Mouse (Mus musculus) B cell, adult 2 months (primary cell): ENCODE measurements at regions not wholly inside any gene's neighbourhood (a gene's known extent, or its start where the extent isn't known, plus 50 kb on each side); places are given as distances from the start of the nearest gene placed in this dataset.
A peak's percentile ranks its signal among the peaks of the same experiment; 100 is the strongest.

Source experiments
- DNase-seq, 2 experiments: peaks; one replicate each; pipeline ENCODE4 v3.0.0; 2022

GRCm38 (mm10) chr2:106256012-106256411 is 252.7 kb upstream of the Dnajc24 start:
- no peak for DNase-seq

GRCm38 (mm10) chr2:106234358-106234757 is 231.0 kb upstream of the Dnajc24 start:
- no peak for DNase-seq

DNA sequence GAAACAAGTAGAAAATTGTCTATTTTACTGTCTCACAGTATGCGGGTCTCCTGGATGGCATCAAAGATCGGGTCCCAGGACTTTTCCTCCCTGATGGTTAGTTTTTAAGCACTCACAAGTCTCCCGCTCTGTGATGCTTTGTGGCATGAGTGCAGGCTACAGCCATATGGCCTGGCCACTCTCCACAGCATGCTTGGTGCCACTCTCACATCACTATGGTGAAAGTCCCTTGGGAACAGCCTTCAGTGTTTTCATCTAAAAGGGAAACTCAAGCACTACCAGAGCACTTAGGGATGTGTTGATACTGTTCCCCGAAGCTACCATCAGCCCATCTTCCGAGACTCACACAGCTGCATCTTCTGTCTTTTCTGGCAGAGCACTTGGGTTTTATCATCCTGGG is 227.8 kb upstream of the Dnajc24 start:
- DNase-seq: no peak

GRCm38 (mm10) chr2:106230021-106230420 is 226.7 kb upstream of the Dnajc24 start:
- DNase-seq: no peak

DNA sequence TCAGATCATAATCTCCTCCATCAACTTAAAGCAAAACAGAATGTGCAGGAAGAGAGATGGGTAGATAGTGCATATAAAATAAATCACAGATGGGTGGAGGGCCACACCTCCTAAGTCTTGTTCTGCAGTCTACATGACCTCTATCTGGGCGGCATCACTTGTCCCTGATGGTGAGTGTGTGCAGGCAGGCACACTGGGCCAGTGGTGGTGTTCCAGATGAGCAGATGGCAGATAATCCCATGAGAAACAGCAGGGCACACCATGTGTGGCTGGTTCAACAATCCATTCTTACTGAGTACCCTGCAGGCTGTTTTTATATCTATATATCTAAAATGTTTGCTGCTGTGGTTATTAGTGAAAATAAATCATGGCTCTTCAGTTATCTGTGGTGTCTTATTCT is 224.9 kb upstream of the Dnajc24 start:
- no peak for DNase-seq

GRCm38 (mm10) chr2:106216169-106216568 is 212.8 kb upstream of the Dnajc24 start:
- DNase-seq: no peak

- DNase-seq: no peak
Measured at GRCm38 (mm10) chr2:106213740-106214139, 210.4 kb upstream of the Dnajc24 start.

DNA sequence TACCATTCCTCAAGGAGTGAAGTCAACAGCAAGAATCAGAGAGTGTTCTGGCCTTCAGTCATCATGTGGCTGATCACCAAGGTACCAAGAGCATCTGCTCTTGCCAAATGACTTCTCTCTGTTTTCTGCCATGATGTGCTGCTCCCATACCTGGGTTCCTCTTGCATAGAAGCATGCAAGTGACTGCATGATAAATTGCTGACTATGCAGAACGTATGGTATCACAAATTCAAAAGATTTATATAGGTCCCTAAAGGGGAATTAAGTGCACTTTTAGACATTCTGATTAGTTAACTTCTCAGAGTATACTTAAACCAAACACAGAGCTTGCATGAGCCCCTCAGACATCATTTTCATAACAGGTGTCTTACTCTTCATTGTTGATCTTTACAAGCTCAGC is 207.4 kb upstream of the Dnajc24 start:
- DNase-seq: no peak

GRCm38 (mm10) chr2:106208767-106209250 is 205.5 kb upstream of the Dnajc24 start:
- DNase-seq: no peak

DNA sequence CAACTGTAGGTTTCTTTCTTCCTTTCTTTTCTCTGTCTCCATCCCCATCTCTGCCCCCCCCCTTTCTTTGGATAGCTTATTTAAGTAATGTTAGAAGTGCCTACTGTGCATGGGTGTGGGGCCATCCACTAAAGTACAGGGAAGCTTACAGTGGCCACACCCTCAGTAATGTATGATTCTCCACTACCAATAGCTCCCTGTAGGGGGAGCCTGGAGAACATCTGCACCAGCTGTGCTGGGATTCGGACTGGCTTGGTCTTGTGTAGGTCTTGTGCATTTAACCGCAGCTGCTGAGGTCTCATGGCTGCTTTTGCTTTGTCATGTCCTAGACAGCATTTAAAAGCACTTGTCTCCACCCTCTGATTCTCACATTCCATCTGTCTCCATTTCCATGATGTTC is 196.8 kb upstream of the Dnajc24 start:
- no peak for DNase-seq

GRCm38 (mm10) chr2:106195170-106195569 is 191.8 kb upstream of the Dnajc24 start:
- DNase-seq: no peak

GRCm38 (mm10) chr2:106194369-106195023 is 191.1 kb upstream of the Dnajc24 start:
- DNase-seq: peak in 1 of 2 experiments; percentile 1

- DNase-seq: no peak
Measured at GRCm38 (mm10) chr2:106193889-106194347, 190.6 kb upstream of the Dnajc24 start.

DNA sequence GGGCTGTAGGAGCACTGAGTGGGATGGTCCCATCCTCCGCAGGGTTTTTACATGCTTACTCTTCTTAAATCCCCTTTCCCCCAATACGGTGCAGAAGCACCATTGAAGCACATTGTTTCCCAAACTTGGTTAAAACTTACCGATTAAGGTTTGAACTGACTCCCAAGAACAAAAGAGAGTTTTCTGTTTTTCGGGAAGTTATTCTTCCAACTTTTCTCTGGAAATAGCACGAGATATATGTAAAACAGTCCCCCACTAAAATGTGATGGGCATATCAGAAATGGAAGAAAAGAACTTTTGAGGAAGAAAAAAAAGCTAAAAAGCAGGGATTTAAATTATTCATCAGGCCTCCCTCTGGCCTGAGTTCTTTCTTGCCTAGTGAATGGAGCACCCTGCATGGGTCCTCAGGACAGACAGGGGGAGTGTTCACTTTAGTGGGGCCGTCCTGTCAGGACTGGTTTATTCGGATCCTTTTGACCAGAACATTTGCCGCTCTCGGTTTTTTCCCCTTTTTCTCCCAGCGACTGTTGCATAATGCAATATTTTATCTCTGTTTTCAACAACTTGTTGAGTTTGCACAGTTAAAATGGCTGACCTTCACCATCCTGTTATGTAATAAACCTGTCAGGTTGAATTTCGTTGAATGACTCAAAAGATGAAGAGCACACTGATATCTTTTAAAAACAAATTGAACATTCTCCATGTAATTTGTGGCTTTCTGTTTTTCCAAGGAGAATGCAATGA is 187.4 kb upstream of the Dnajc24 start:
- no peak for DNase-seq

DNA sequence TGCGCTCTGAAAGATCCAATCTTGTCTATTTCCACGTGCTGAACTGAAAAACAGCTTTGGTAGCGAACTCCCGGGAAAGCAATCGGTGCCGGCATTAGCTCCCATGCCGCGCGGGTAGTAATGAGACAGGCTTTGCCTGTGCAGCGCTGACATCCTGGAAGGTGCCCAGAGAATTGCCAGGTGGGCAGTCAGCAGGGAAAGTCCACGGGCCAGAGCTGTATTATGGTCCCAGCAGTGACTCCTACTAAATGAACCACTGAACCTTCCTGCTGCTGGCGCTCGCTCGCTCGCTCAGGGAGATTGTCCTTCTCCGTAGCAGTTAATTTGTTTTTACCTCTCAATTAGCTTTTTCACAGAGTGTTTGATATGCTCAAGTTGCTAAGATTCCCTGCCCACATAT is 180.3 kb upstream of the Dnajc24 start:
- DNase-seq: no peak

GRCm38 (mm10) chr2:106182051-106182450 is 178.7 kb upstream of the Dnajc24 start:
- DNase-seq: no peak

GRCm38 (mm10) chr2:106162681-106163080 is 159.3 kb upstream of the Dnajc24 start:
- no peak for DNase-seq

- no peak for DNase-seq
Measured at GRCm38 (mm10) chr2:106161877-106162276, 158.5 kb upstream of the Dnajc24 start.

GRCm38 (mm10) chr2:106149701-106150100 is 146.4 kb upstream of the Dnajc24 start:
- no peak for DNase-seq

DNA sequence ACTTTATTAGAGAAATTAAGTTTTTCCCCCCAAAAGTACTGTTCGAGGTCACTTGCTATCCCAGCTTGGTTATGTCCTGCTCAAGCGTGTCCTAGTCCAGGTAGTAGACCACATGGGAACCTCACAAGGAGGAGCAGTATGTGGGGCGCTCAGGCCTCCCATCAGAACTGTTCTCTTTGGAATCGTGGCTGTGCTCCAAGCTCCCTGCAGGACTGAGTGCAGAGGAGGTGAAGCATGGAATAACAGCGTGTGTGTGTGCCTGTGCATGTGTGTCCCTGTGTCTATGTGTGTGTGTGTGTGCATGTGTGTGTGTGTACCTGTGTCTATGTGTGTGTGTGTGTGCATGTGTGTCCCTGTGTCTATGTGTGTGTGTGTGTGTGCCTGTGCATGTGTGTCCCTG is 137.6 kb upstream of the Dnajc24 start:
- no peak for DNase-seq

DNA sequence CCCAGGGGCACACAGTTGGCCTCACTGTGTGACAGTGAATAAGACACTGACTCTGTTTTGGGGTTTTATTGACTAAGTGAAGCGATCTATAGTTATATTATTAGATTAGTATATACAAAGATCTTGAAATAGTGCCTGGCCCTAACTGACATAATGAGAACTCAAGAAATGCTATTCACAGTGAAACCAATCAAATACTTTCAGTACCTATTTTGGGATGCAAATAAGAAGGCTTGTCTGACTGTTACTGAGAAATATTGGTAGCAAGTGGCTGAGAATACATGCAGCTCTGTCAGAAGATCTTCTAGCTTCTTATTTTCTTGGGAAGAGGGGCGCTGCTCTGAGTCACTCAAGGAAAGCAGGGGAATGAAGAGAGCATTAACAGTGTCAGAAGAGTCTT is 97.7 kb upstream of the Dnajc24 start:
- no peak for DNase-seq

- no peak for DNase-seq
Measured at GRCm38 (mm10) chr2:106086121-106086520, 82.8 kb upstream of the Dnajc24 start.

DNA sequence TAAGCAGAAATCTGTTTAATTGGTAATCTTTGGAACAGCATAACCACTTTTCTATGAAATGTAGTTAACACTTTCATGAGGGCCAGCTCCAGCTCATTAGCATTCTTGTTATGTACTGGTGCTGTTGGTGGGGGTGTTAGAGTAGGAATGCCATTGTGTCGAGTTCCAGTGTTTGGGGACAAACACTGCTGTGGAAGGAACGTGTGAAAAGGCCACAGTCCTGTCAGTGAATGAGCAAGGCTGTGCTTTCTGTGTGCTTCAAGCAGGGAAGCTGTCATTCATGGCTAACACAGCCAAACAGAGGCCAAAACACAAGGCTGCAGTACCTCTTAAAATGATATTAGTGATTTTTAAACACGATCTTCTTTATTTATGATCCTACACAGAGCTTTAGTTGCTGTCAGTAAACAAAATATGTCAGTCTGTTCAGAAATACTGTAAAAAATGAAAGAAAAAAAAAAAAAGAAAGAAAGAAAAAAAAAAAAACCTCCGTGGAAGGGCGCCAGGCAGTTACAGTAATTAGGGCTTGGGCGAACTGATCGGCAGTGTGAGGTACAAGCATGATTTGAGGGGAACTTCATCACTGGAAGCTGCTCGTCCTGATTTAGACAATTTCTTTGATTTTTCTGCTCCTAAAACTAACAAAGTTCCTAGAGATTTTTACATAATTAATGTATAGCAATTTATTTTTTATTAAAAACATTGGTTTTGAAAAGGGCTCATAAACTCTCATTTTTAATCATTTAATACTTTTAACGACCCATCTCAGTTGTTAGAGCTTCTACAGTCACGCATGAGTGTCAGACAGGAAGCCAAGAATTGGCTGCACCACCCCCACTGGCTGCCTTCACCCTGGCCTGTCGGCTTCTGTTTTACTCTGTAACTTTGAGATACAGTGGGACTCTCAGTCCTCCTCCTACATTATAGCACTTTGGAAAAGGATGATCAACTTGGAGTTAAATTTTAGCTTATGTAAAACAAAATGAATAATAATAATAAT is 80.8 kb upstream of the Dnajc24 start:
- DNase-seq: no peak
